Mouse (Mus musculus): ENCODE measurements at regions not wholly inside any gene's neighbourhood (a gene's known extent, or its start where the extent isn't known, plus 50 kb on each side); places are given as distances from the start of the nearest gene placed in this dataset.

DNA sequence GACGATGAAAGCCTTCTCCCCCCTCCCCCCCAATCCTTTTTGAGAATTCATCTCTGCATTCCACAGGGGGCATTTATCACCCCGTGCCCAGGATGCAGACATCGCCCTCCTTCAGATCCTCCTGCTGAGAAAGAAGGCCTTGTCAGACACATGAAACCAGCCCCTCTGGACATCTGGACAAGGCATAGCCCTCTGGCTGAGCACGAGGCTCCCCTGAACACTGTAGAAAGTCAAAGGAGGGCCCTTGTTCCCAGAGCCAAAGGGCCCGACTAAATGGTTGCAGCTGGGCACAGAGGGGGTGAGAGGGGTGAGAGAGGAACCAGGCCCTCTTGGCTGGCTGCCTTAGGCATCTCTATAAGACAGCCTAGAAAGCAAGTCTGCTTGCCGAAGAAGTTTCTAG is 327.8 kb downstream of the H2al1j start:
- DNase-seq (ENCODE audit: low spot score) = peak; percentile 38

- no peak for DNase-seq (ENCODE audit: low spot score)
Observed at GRCm38 (mm10) chrX:11657606-11658254, 330.1 kb downstream of the H2al1j start.

- DNase-seq (ENCODE audit: low spot score) = peak; percentile 13
Observed at GRCm38 (mm10) chrX:11663187-11663829, 335.7 kb downstream of the H2al1j start.

- peak; percentile 29 for DNase-seq (ENCODE audit: low spot score)
Observed at GRCm38 (mm10) chrX:11664330-11665061, 336.9 kb downstream of the H2al1j start.

- peak; percentile 11 for DNase-seq (ENCODE audit: low spot score)
Observed at GRCm38 (mm10) chrX:11665077-11665974, 337.7 kb downstream of the H2al1j start.

- DNase-seq (ENCODE audit: low spot score) = no peak
Observed at GRCm38 (mm10) chrX:11666517-11666916, 338.9 kb downstream of the H2al1j start.

DNA sequence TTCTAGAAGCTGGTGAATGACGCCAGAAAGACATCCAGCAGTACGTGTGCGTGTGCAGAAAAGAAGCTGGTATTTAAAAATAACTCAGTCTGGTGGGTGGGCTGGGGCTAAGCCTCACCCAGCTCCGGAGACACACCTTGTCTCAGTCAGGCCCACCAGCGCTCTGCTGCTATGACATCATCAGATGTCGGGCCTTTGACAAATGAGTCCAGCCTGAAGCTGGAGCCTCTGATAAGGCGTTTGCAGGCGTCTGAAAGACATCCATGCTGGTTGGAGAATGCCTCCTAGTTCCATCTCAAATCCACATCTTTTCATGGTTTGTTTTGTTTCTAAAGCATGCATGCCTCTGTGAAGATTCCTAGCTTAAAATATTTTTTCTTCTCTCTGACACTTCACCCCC is 344.2 kb downstream of the H2al1j start:
- no peak for DNase-seq (ENCODE audit: low spot score)

DNA sequence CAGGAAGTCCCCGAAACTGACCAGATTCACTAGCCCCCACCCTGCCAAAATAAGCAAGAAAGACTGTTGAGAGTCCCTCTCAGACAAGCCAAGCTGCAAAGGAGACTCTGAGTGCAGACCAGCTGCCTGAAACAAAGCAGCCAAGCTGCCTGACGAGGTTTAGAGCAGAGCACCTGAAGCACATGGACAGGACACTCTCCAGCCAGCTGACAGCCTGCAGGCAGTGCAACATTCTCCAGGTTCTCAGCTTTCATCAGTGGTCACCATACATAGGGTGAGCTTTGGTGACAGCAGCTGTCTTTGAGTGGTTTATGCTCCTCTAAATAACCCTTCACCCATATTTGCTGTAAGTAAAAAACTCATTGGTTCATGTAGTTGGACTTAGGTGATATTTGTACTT is 350.5 kb downstream of the H2al1j start:
- no peak for DNase-seq (ENCODE audit: low spot score)

DNA sequence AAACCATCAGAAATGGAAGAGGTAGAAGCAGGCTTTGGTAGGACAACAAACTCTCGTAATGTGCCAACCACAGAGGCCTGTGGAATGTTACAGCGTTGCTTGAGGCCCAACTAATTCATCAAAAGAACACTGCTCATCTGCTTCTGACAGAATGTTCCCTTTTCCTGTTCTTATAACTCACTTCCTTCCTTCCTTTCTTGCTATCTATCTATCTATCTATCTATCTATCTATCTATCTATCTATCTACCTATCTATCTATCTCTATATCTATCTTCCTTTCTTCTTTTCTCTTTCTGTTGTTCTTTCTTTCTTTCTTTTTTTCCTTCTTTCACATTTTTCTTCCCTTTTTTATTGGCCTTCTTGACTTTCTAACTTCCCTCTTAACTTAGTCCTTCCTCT is 353.7 kb downstream of the H2al1j start:
- no peak for DNase-seq (ENCODE audit: low spot score)

GRCm38 (mm10) chrX:11689989-11690405 is 362.4 kb downstream of the H2al1j start:
- DNase-seq (ENCODE audit: low spot score) = no peak

GRCm38 (mm10) chrX:11690446-11690845 is 362.8 kb downstream of the H2al1j start:
- no peak for DNase-seq (ENCODE audit: low spot score)

DNA sequence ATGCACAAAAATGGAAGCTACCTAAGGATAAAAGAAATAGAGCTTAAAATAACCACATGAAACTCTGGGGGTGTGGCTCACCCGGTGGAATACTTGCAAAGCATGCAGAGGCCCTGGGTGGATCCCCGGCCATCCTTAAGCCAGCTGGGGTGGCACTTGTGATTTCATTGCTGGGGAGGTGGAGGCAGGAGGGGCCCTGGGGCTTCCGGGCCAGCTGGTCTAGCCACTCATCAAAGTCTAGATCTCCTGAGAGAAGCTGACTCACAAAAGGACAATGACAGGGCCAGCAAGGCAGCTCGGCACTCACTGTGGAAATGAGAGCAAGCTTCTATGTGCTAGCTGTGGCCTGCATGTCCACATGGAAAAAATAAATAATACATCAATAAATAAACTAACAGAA is 363.4 kb downstream of the H2al1j start:
- no peak for DNase-seq (ENCODE audit: low spot score)

DNA sequence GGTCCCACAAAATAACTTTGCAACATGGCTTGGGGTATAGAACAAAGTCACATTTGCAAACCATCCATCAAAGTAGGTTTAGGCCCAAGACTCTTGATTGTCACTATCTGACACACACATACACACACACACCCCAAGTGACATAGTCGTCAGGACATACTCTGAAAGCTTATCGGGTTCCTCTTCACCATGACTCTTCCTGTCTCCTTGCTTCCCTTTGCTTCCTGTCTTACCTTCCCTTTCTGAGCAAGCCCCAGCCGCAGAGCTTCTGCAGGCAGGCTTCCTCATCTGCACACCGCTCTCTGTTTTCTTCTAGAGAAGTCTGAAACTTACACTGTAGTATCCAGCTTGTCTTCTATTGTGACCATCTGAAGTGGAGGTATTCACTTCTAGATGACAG is 368.9 kb downstream of the H2al1j start:
- no peak for DNase-seq (ENCODE audit: low spot score)

DNA sequence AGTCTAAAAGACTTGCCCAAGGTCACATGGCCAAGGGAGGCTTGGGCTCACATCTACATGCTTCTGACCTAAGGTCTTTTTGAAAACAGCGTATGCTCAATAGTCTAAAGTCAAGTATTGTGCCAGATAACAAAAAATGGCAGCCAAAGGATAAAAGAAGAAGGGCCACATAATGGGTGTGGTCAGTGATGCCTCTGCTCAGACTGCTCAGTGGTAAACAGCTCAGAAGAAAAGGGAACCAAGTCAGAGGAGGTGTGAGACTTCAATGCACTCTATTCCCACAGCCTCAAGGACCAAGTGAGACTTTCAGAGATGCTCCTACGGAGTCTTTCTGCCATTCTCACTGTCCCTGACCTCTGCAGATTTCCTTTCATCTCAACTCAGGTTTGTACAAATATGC is 373.5 kb downstream of the H2al1j start:
- no peak for DNase-seq (ENCODE audit: low spot score)

DNA sequence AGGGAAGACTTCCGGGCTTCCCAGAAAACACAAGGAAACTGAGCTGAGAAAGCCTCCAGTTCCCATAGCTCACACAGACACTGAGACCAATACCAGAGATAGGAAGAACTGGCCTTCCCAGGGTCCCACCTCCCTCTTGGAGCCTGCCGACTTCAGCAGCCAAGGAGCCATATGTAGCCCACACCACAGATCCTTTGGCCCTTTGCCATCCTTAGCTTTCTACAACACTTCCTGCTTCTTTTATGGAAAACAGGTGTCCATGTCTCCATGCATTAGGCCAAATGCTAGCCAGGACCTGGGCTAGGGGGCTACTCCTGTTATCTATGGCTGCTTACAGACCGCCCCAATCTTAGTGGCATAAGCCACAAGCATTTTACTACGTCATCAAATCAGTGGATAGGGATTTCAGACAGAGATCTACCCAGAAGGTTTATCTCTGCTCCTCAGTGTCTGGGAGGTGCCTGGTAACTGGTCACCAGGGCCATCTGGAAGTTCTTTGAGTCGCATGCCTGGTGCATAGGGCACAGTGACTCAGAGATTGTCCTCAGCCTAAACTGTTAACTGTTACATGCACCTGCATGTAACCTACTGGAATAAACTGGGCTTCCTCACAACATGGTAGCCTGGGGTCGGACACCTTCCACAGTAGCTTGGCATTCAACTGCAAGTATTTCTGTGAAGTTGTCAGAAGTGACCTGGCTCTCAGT is 378.4 kb downstream of the H2al1j start:
- no peak for DNase-seq (ENCODE audit: low spot score)

- DNase-seq (ENCODE audit: low spot score) = no peak
Observed at GRCm38 (mm10) chrX:11707330-11707729, 379.7 kb downstream of the H2al1j start.

GRCm38 (mm10) chrX:11708325-11708724 is 380.7 kb downstream of the H2al1j start:
- DNase-seq (ENCODE audit: low spot score) = no peak

- DNase-seq (ENCODE audit: low spot score) = no peak
Observed at GRCm38 (mm10) chrX:11709326-11709725, 381.7 kb downstream of the H2al1j start.

DNA sequence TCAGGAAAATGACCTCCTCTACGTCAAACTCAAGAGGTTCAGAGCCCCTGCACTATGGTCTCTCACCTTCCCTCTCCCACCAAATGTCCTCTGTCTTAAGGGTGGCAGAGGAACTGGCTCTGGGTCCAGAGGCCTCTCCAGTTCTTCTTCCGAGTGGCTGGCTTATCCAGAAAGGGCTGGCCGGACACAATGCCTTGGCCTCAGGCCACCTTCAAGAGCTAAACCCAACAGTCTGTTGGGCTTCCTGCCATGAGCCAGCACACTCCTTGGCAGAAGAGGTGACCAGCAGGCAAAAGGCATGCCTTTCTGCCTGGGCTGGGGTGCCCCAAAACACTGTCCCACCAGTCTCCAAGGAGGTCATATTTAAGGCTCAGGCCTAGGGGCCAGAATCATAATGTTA is 385.8 kb downstream of the H2al1j start:
- DNase-seq (ENCODE audit: low spot score) = no peak

GRCm38 (mm10) chrX:11716773-11717172 is 389.2 kb downstream of the H2al1j start:
- DNase-seq (ENCODE audit: low spot score) = no peak

GRCm38 (mm10) chrX:11718778-11719177 is 391.2 kb downstream of the H2al1j start:
- DNase-seq (ENCODE audit: low spot score) = no peak

DNA sequence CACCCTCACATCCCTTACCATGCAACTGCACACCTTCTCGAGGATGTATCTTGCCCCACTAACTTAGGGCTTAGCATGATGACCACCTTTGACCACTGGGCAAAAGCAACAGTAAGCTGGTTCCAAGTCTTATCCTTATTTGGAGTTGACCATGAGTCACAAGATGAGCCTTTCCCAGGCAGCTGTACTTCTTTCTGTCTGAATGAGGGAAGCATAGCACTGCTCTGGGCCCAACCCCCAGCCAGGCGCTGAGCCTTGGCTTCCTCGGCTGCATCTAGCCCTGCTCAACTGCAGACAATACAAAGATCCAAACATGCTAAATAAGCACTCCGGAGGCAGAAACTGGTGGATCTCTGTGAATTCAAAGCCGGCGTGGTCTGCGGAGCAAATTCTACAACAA is 392.9 kb downstream of the H2al1j start:
- no peak for DNase-seq (ENCODE audit: low spot score)
